Mouse (Mus musculus) layer of hippocampus, adult 9-11 months (tissue): ENCODE data around the gene Nrg3.
"Not testable (repeated sequence)": the region's sequence is repeated elsewhere in the genome, so short reads cannot be mapped to it uniquely, and the experiment has no call there.

Source experiments
- DNase-seq: peaks from one replicate; pipeline ENCODE4 v3.0.0; 2022

Nrg3 gene

DNA sequence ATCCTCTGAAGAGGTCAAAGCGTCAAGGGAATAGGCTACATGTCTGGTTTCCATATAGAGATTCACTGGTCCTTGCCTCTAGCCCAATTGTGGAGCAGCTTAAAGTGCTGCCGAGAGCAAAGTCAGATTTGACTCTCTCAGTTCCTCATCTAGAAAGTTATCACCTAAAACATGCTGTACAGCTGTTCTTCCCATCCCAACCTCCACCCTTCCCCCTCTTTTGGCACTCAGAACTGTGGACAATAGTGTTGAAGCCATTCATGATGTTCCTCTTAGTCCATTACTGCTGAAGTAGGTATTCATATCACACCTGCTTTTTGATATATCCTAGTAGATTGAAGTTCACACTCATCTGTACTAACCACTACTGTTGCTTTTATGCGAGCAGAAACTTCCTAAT lies 896.1 kb downstream of the Nrg3 start:
- no peak for DNase-seq

DNA sequence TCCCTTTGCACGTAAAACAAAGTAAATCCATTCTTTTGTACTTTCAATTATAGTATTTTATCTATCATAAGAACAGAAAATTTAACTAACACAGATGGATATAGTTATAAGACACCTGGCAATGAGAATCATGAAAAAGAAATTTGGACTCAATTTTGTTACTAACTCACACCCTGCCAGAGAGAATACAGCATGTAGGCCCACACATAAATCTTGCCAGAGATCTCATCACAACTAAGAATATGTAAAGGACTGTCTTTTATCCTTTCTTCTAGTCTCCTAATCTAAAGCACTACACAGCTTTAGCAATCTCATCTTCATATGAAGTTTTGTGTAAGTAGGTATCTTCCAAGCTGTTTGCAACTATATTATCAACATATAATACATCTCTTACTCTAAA lies 904.7 kb downstream of the Nrg3 start:
- peak; percentile 10 for DNase-seq

DNA sequence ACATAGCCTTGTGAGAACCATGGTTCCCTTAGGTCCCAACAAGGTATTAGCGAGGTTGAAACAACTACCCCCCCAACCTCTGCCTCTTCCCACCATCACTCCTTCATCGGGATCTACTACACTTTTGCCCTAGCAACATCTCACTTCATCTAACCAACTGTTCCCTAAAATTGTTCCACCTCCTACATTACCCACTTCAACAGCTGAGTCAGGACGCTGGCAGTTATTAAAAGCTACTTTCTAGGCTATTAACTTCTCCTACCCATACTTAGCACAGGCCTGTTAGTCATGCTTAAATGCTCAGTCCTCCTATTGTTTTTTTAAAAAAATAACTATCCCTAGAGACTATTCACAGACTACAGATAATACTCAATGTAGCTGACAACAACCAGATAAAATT lies 906.7 kb downstream of the Nrg3 start:
- no peak for DNase-seq

- no peak for DNase-seq
These were observed 918.3 kb downstream of the Nrg3 start for GRCm38 (mm10) chr14:38554636-38555035.

- DNase-seq, result no peak
These were observed 925.6 kb downstream of the Nrg3 start for GRCm38 (mm10) chr14:38547257-38547656.

- no peak for DNase-seq
These were observed 937.7 kb downstream of the Nrg3 start for GRCm38 (mm10) chr14:38535181-38535580.

GRCm38 (mm10) chr14:38533495-38533894 lies 939.4 kb downstream of the Nrg3 start:
- no peak for DNase-seq

DNA sequence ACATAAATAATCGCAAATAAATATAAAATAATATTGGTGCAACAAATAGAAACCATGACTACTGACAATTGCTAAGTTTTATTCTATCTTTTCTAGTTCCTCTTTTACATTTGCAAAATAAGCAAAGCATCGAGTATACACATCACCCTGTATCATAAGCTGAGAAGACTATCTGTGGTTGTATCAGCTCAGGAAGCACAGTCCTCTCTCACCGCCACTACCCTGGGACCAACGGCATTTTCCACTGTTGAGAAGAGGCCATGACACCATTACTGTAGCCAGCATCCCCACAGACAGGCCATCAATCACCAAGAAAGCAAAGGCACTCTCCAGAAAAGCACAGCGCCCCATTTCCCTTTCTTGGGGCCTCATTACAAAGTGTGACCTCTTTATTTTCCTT lies 956.7 kb downstream of the Nrg3 start:
- no peak for DNase-seq

DNA sequence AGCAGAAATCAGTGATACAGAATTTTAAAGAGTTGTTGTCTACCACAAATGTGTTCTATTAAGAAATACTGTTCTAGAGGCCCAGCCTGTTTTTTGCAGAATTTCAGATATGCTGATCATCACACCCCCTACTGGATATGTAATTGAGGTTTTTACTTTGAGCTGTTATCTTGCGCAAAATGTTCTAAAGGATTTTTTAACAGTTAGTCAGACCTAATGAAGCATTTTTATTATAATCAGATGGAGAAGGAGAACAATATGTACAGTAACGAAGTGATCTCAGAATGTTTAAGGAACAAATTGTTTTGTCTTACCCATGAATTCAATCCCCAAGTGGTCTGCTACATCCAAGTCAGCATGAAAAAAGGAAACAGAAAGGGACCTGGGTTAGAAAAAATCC lies 963.9 kb downstream of the Nrg3 start:
- no peak for DNase-seq

- no peak for DNase-seq
These were observed 977.9 kb downstream of the Nrg3 start for GRCm38 (mm10) chr14:38494970-38495369.

GRCm38 (mm10) chr14:38447086-38447485 lies 1025.8 kb downstream of the Nrg3 start:
- DNase-seq, result peak; percentile 21

GRCm38 (mm10) chr14:38444788-38445187 lies 1028.1 kb downstream of the Nrg3 start:
- DNase-seq, result no peak

- DNase-seq, result no peak
These were observed 1038.9 kb downstream of the Nrg3 start for GRCm38 (mm10) chr14:38433793-38434589.

- DNase-seq, result no peak
These were observed 1098.2 kb downstream of the Nrg3 start for GRCm38 (mm10) chr14:38374660-38375059.

DNA sequence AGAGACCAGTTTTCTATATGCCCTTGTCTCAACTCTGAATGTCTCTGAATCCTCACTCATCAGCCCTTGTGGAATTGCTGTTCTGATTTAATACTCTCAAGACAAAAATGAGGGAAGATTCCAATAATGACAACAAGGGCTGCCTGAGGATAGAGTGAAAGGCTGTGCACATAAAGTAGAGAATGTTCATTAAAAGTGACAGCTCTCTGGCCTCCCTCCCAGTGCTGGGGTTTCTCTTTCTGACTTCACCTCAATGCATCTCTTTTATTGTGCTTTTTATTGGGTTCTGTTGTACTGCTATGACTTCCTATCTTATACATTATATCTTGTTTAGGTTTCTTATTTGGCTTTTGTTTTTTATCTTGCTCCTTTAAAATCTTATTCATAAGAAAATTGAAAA lies 1131.9 kb downstream of the Nrg3 start:
- no peak for DNase-seq

DNA sequence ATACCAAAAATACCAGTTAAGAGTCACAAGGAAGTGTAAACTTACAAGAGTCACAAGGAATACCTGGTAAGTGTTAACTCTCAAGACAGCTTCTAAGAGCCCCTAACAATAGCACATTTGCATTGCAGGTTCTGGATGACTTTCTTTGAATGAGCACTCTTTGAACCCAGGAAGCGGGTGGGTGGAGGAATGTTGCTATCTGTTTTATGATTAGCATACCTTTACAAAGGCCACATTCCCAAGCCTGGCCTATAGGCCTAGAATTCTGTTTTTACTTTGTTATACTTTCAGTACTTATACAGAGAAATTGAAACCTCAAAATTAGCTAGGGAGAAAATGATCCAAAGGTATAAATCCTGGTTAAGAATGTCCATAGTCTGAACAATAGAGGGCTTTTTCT lies 1150.0 kb downstream of the Nrg3 start:
- not testable (repeated sequence) for DNase-seq

DNA sequence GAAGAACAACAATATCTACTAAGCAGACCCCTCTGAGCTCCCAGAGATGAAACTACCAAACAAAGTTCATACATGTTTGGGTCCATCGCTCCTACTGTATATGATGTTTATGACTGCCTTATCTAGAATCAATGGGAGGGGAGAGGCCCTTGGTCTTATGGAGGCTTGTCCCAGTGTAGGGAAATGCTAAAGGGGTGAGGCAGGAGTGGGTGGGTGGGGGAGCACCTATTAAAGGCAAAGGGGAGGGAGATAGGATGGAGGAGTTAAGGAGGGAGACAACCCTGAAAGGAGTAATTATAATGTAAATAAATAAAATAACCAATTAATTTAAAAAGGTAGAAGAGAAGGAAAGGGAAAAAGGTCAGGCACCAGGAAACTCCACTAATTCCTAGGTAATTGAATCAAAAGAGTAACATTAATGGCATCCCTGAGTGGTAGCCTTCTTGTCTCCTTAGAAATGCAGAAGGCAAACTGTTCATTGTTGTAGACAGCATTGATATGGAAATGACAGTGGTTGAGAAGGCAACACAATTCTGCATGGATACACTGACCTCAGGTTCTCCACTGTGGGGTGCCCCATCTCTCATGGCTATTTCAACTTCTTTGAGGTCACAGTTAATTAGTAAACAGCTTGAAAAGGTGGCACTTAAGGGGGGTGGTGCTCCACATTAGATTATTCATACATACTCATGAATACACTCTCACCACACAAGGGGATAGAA lies 1152.1 kb downstream of the Nrg3 start:
- DNase-seq, result no peak
